Comparison of ENCODE assay signal across 8 mouse cellular contexts in genomic region chr13:83603373-83604265, GRCm38 (mm10).
DNase-seq lines count a peak whose midpoint lies in the region; ATAC-seq and TF ChIP-seq lines count a peak whose summit lies in the region.

No protein-coding gene starts in this region.

- no peak for TF ChIP-seq CTCF in intestine, postnatal 0 days (IDR thresholded peaks at IDR 0.05; ENCODE audit: low read depth)
- TF ChIP-seq CTCF in embryonic fibroblast, embryonic 13.5 days (IDR thresholded peaks at IDR 0.05; ENCODE audit: borderline replicate concordance, insufficient read depth, low read length): no peak

- no peak overlapping the region for H3K9ac ChIP-seq in intestine, embryonic 14.5 days (ENCODE audit: low read length)
- no peak overlapping the region for H3K9ac ChIP-seq in intestine, postnatal 0 days (ENCODE audit: low read depth, low read length)
- H3K9ac ChIP-seq in midbrain, embryonic 11.5 days (ENCODE audit: low read length): no peak overlapping the region

- WGBS in intestine, embryonic 14.5 days: 33% methylated on average over 7 of the region's 7 CpGs
- 33% methylated on average over 7 of the region's 7 CpGs for WGBS in intestine, postnatal 0 days
- WGBS in midbrain, embryonic 11.5 days: 50% methylated on average over 7 of the region's 7 CpGs

- ATAC-seq in intestine, embryonic 14.5 days (replicated peaks; ENCODE audit: low FRiP score, low TSS enrichment, low read depth): peak; percentile 67; the same call in 1 of the 2 replicates
- ATAC-seq in intestine, postnatal 0 days: no peak
- peak; percentile 56; the same call in 1 of the 2 replicates for ATAC-seq in midbrain, embryonic 11.5 days (ENCODE audit: low FRiP score)

- no peak for TF ChIP-seq POLR2A in embryonic fibroblast, embryonic 13.5 days (IDR thresholded peaks at IDR 0.05; ENCODE audit: low read depth, low read length)

- no peaks in the 10 kb centered on the region for H3K9me3 ChIP-seq in intestine, embryonic 14.5 days (ENCODE audit: control insufficient read depth, low read length)
- no peaks in the 10 kb centered on the region for H3K9me3 ChIP-seq in intestine, postnatal 0 days (ENCODE audit: control insufficient read depth)
- no peaks in the 10 kb centered on the region for H3K9me3 ChIP-seq in midbrain, embryonic 11.5 days (ENCODE audit: control insufficient read depth, low read length)

- no peak for DNase-seq in intestine, embryonic 14.5 days (ENCODE audit: low spot score)
- DNase-seq in adrenal gland, postnatal 10 days: peak; percentile 50
- DNase-seq in kidney, adult 9 months: peak; percentile 61
- peak; percentile 89 for DNase-seq in midbrain, embryonic 11.5 days (ENCODE audit: low spot score, missing footprints)
- no peak for DNase-seq in spleen, postnatal 36 days (ENCODE audit: low spot score in 2 of 2)
- DNase-seq in right cerebral cortex, postnatal 36 days (ENCODE audit: low spot score in 2 of 2): no peak

- peak overlapping the region; percentile 67; the same call in 1 of the 2 replicates for H3K27ac ChIP-seq in intestine, embryonic 14.5 days (ENCODE audit: low read depth)
- no peak overlapping the region for H3K27ac ChIP-seq in intestine, postnatal 0 days (ENCODE audit: low read depth, low read length)
- H3K27ac ChIP-seq in embryonic fibroblast, embryonic 13.5 days (ENCODE audit: insufficient read depth, low read length): peak overlapping the region; percentile 97
- H3K27ac ChIP-seq in midbrain, embryonic 11.5 days (ENCODE audit: low read depth, low read length): no peak overlapping the region

- H3K4me3 ChIP-seq in intestine, embryonic 14.5 days (ENCODE audit: low read depth, low read length): no peak overlapping the region
- no peak overlapping the region for H3K4me3 ChIP-seq in intestine, postnatal 0 days (ENCODE audit: low read depth, low read length)
- no peak overlapping the region; the same call in 1 of the 2 replicates for H3K4me3 ChIP-seq in embryonic fibroblast, embryonic 13.5 days (ENCODE audit: insufficient read depth, low read length)
- H3K4me3 ChIP-seq in midbrain, embryonic 11.5 days (ENCODE audit: low read depth, low read length): no peak overlapping the region

- no peaks in the 10 kb centered on the region for H3K36me3 ChIP-seq in intestine, embryonic 14.5 days (ENCODE audit: control insufficient read depth, insufficient read depth, low read length)
- no peaks in the 10 kb centered on the region for H3K36me3 ChIP-seq in intestine, postnatal 0 days (ENCODE audit: control insufficient read depth, insufficient read depth)
- H3K36me3 ChIP-seq in midbrain, embryonic 11.5 days (ENCODE audit: control insufficient read depth, insufficient read depth, low read length): no peaks in the 10 kb centered on the region

- H3K27me3 ChIP-seq in intestine, embryonic 14.5 days (replicated peaks; ENCODE audit: control insufficient read depth, insufficient read depth, low read length): no peaks in the 10 kb centered on the region
- no peaks in the 10 kb centered on the region for H3K27me3 ChIP-seq in intestine, postnatal 0 days (replicated peaks; ENCODE audit: control insufficient read depth, insufficient read depth, low read length)
- H3K27me3 ChIP-seq in midbrain, embryonic 11.5 days (ENCODE audit: control insufficient read depth, insufficient read depth, low read length): no peaks in the 10 kb centered on the region

- H3K4me1 ChIP-seq in intestine, embryonic 14.5 days (replicated peaks; ENCODE audit: control insufficient read depth, insufficient read depth, low read length): peaks cover 17% of the 10 kb centered on the region; the same call in 1 of the 2 replicates
- H3K4me1 ChIP-seq in intestine, postnatal 0 days (replicated peaks; ENCODE audit: control insufficient read depth, insufficient read depth, low read length): no peaks in the 10 kb centered on the region
- peaks cover 7% of the 10 kb centered on the region for H3K4me1 ChIP-seq in embryonic fibroblast, embryonic 13.5 days (ENCODE audit: control insufficient read depth, insufficient read depth, low read length)
- H3K4me1 ChIP-seq in midbrain, embryonic 11.5 days (ENCODE audit: control insufficient read depth, insufficient read depth, low read length): peaks cover 6% of the 10 kb centered on the region

- 0 out of 2 replicates have a peak overlapping the region, but pooled peaks have one; percentile 11 for H3K4me2 ChIP-seq in intestine, embryonic 14.5 days (ENCODE audit: low read length)
- H3K4me2 ChIP-seq in intestine, postnatal 0 days (replicated peaks; ENCODE audit: low read depth): no peak overlapping the region
- H3K4me2 ChIP-seq in midbrain, embryonic 11.5 days: no peak overlapping the region

Comparison
In these comparisons a context has a peak if more than half of its experiments do, and no peak if none do; other contexts are left out.
1. H3K27ac ChIP-seq: peak in intestine, embryonic 14.5 days (single experiment) and embryonic fibroblast, embryonic 13.5 days (single experiment); none in intestine, postnatal 0 days (single experiment) and midbrain, embryonic 11.5 days (single experiment).
2. DNase-seq: peak in adrenal gland, postnatal 10 days (single experiment), kidney, adult 9 months (single experiment) and midbrain, embryonic 11.5 days (single experiment); none in intestine, embryonic 14.5 days (single experiment), spleen, postnatal 36 days (0 of 2) and right cerebral cortex, postnatal 36 days (0 of 2).